7 mouse cellular contexts compared by ENCODE assay signal in the genomic region with DNA sequence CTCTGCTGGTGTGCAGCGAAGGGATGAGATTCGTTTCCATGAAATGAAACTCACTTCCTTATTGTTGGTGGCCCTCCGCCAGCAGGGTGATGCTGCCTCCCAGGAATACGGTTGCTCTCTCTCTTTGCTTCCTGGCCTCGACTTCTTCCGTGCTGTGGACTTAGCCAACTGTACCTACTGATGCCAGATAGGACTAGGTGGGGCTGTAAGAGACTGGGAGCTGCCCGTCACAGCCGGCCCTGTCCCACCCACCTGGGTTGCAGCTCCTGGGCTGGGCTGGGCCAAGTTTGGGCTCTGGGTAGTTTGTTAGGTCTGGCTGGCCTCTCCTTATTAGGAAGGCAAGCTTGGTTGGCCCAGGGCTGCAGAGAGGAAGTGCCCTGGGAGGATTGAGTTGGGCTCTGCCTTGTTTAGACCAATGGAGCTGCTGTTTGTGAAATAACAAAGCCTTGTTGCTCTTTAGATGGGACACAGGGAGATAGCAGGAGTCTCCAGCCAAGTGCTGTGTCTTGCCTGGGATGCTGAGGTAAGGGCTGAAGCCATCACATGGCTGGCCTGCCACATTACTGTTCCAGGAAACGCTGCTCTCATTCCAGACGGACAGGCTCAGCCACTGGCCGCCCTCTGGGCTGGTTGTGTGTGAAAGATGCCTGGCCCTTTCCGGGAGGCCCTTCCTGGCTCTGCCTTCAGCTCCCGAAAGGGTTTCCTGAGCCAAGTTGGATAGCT. TPM values are rescaled to one million over a fixed set of nuclear protein-coding genes. Genes with fewer than 3 reads are reported as not detected.
DNase-seq lines count a peak whose midpoint lies in the region; ATAC-seq lines count a peak whose summit lies in the region.

No protein-coding gene starts in this region.

- peak overlapping the region; percentile 92 for H3K27ac ChIP-seq in intestine, embryonic 16.5 days (ENCODE audit: low read length)
- peak overlapping the region; percentile 54 for H3K27ac ChIP-seq in liver, embryonic 16.5 days (ENCODE audit: low read length)

- H3K4me1 ChIP-seq in intestine, embryonic 16.5 days (ENCODE audit: control insufficient read depth, insufficient read depth, low read length), result peaks cover 48% of the 10 kb centered on the region
- H3K4me1 ChIP-seq in liver, embryonic 16.5 days (ENCODE audit: control insufficient read depth, low read depth, low read length), result peaks cover 27% of the 10 kb centered on the region

- peaks cover under 1% of the 10 kb centered on the region; the same call in 1 of the 2 replicates for H3K36me3 ChIP-seq in intestine, embryonic 16.5 days (ENCODE audit: control insufficient read depth, insufficient read depth, low read length)
- H3K36me3 ChIP-seq in liver, embryonic 16.5 days (ENCODE audit: control insufficient read depth, insufficient read depth), result no peaks in the 10 kb centered on the region

- 27% methylated on average over 13 of the region's 13 CpGs for WGBS in intestine, embryonic 16.5 days
- 41% methylated on average over 13 of the region's 13 CpGs for WGBS in liver, embryonic 16.5 days (ENCODE audit: insufficient replicate concordance)

- H3K27me3 ChIP-seq in intestine, embryonic 16.5 days (replicated peaks; ENCODE audit: control insufficient read depth, insufficient read depth, low read length), result no peaks in the 10 kb centered on the region
- H3K27me3 ChIP-seq in liver, embryonic 16.5 days (ENCODE audit: control insufficient read depth, insufficient read depth, low read depth, low read length), result no peaks in the 10 kb centered on the region

- H3K4me2 ChIP-seq in intestine, embryonic 16.5 days (ENCODE audit: low read depth, low read length), result peak overlapping the region; percentile 38
- H3K4me2 ChIP-seq in liver, embryonic 16.5 days (ENCODE audit: low read depth, low read length), result no peak overlapping the region

- peak; percentile 77 for ATAC-seq in intestine, embryonic 16.5 days
- peak; percentile 41 for ATAC-seq in liver, embryonic 16.5 days (ENCODE audit: low read depth)

- H3K4me3 ChIP-seq in intestine, embryonic 16.5 days (ENCODE audit: low read length), result peak overlapping the region; percentile 26
- H3K4me3 ChIP-seq in liver, embryonic 16.5 days (ENCODE audit: low read depth, low read length), result no peak overlapping the region

- no peaks in the 10 kb centered on the region for H3K9me3 ChIP-seq in intestine, embryonic 16.5 days (ENCODE audit: control insufficient read depth, low read length)
- H3K9me3 ChIP-seq in liver, embryonic 16.5 days (replicated peaks; ENCODE audit: control insufficient read depth, low read length), result no peaks in the 10 kb centered on the region

- peak; percentile 74 for DNase-seq in adrenal gland, postnatal 14 days
- peak; percentile 57 to 70 for DNase-seq in cerebellum, postnatal 10 days
- peak; percentile 99 for DNase-seq in heart, adult 11 months
- DNase-seq in ovary, adult 18-20 months (ENCODE audit: low spot score), result peak; percentile 75
- no peak for DNase-seq in embryo, embryonic 11 days

- H3K9ac ChIP-seq in intestine, embryonic 16.5 days (ENCODE audit: low read depth, low read length), result peak overlapping the region; percentile 34
- H3K9ac ChIP-seq in liver, embryonic 16.5 days (ENCODE audit: low read depth, low read length), result 0 out of 2 replicates have a peak overlapping the region, but pooled peaks have one; percentile 5

RNA-seq across cellular contexts. Expression of gene Foxk1, which starts 23.5 kb away (rescaled TPM):
- total RNA-seq in adrenal gland, postnatal 14 days (2021), result 20.2 and 26.4 TPM in 2 replicates
- 1.9 and 2.0 TPM in 2 replicates for polyA plus RNA-seq in intestine, embryonic 16.5 days (2015; fragmentation: Nextera tagmentation; extraction: Ambion mirVana)
- polyA plus RNA-seq in liver, embryonic 16.5 days (2015; fragmentation: Nextera tagmentation; extraction: Ambion mirVana), result 0.85 and 0.97 TPM in 2 replicates

RNA-seq across cellular contexts. Expression of gene Ap5z1, which starts 39.0 kb away (rescaled TPM):
- total RNA-seq in adrenal gland, postnatal 14 days (2021), result 12.5 and 15.7 TPM in 2 replicates
- 17.3 and 21.6 TPM in 2 replicates for polyA plus RNA-seq in intestine, embryonic 16.5 days (2015; fragmentation: Nextera tagmentation; extraction: Ambion mirVana)
- polyA plus RNA-seq in liver, embryonic 16.5 days (2015; fragmentation: Nextera tagmentation; extraction: Ambion mirVana), result 4.6 and 5.2 TPM in 2 replicates
